Comparison of ENCODE assay signal across 21 mouse cellular contexts in the genomic region with DNA sequence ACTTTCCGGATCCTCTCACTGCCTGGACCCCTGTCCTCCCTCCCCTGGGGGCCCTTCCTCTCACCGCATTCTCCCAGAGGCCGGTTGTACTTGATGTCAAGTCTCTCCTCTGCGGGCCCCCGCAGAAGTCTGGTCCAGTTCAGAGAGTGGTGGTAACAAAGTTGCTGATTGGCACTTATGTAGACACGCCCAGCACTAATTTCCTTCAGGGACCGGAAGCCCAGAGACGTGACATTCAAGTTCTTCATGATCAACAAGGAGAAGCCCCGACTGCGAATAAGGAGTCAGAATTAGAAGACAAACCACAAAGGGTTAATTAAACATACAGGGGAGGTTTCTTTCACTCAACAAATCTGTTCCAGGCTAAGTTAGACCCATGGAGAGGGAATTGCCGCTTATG. TPM values are rescaled to one million over a fixed set of nuclear protein-coding genes. Genes with fewer than 3 reads are reported as not detected.
DNase-seq lines count a peak whose midpoint lies in the region; ATAC-seq and TF ChIP-seq lines count a peak whose summit lies in the region.
"Had no signal": no experiment of that assay in that cellular context is flagged by ENCODE, and none has a peak within 500 bp of the region (broad histone marks: within the 10 kb centered on the region; RNA-seq: fewer than 3 reads in every experiment).

No protein-coding gene starts in this region.

- TF ChIP-seq POLR2A in thymus, adult 2 months (IDR thresholded peaks at IDR 0.05; ENCODE audit: control insufficient read depth, extremely low read depth, insufficient read depth, low read length, poor library complexity): no peak

- H3K27me3 ChIP-seq in thymus, adult 2 months (ENCODE audit: control insufficient read depth, insufficient read depth, low read length): no peaks in the 10 kb centered on the region
- H3K27me3 ChIP-seq in intestine, postnatal 0 days (replicated peaks; ENCODE audit: control insufficient read depth, insufficient read depth, low read length): no peaks in the 10 kb centered on the region

- H3K4me2 ChIP-seq in intestine, postnatal 0 days (replicated peaks; ENCODE audit: low read depth): no peak overlapping the region
- H3K4me2 ChIP-seq: heart, embryonic 11.5 days; hindbrain, embryonic 12.5 days; limb, embryonic 12.5 days; midbrain, embryonic 11.5 days had no signal

- no peak overlapping the region for H3K27ac ChIP-seq in thymus, adult 2 months (ENCODE audit: control insufficient read depth, insufficient read depth, low read length)
- 0 out of 2 replicates have a peak overlapping the region, but pooled peaks have one; percentile 35 for H3K27ac ChIP-seq in intestine, postnatal 0 days (ENCODE audit: low read depth, low read length)
- H3K27ac ChIP-seq: forebrain, embryonic 10.5 days; hindbrain, embryonic 12.5 days; limb, embryonic 12.5 days had no signal

- H3K4me3 ChIP-seq in thymus, adult 2 months (ENCODE audit: control insufficient read depth, insufficient read depth, low read length): peak overlapping the region; percentile 32
- no peak overlapping the region for H3K4me3 ChIP-seq in intestine, postnatal 0 days (ENCODE audit: low read depth, low read length)
- H3K4me3 ChIP-seq: forebrain, embryonic 10.5 days; hindbrain, embryonic 12.5 days; limb, embryonic 12.5 days had no signal

- H3K36me3 ChIP-seq in thymus, adult 2 months (ENCODE audit: control insufficient read depth, insufficient read depth, low read length): no peaks in the 10 kb centered on the region
- peaks cover 66% of the 10 kb centered on the region for H3K36me3 ChIP-seq in intestine, postnatal 0 days (ENCODE audit: control insufficient read depth, insufficient read depth)
- H3K36me3 ChIP-seq: forebrain, embryonic 10.5 days; hindbrain, embryonic 12.5 days had no signal

- H3K9me3 ChIP-seq in intestine, postnatal 0 days (ENCODE audit: control insufficient read depth): no peaks in the 10 kb centered on the region
- H3K9me3 ChIP-seq: forebrain, embryonic 10.5 days; hindbrain, embryonic 12.5 days had no signal

- DNase-seq in thymus, adult 2 months: no peak
- no peak for DNase-seq in thymus, postnatal 36 days
- peak; percentile 37 for DNase-seq in ZHBTc4 (ENCODE audit: low read depth, low spot score)
- DNase-seq in MN1 (ENCODE audit: low spot score): no peak
- no peak for DNase-seq in kidney, postnatal 25 days
- no peak for DNase-seq in kidney, adult 18-20 months
- DNase-seq: adrenal gland, postnatal 25 days; cerebellum, adult 18-20 months; cerebellum, postnatal 25 days; heart, postnatal 10 days; kidney, adult 11 months; kidney, postnatal 10 days; lung, postnatal 10 days; right cerebral cortex, postnatal 25 days; thymus, postnatal 25 days had no signal

- 73% methylated on average over 11 of the region's 11 CpGs for WGBS in thymus, adult 2 months
- WGBS in intestine, postnatal 0 days: 58% methylated on average over 11 of the region's 11 CpGs

- H3K4me1 ChIP-seq in thymus, adult 2 months (replicated peaks; ENCODE audit: control insufficient read depth, insufficient read depth, low read length): peaks cover 9% of the 10 kb centered on the region; the same call in 1 of the 2 replicates
- 0 out of 2 replicates have a peak, but pooled peaks cover 5% of the 10 kb centered on the region for H3K4me1 ChIP-seq in intestine, postnatal 0 days (replicated peaks; ENCODE audit: control insufficient read depth, insufficient read depth, low read length)
- H3K4me1 ChIP-seq: hindbrain, embryonic 12.5 days; limb, embryonic 12.5 days had no signal

- no peak for ATAC-seq in intestine, postnatal 0 days

- H3K9ac ChIP-seq in intestine, postnatal 0 days (ENCODE audit: low read depth, low read length): no peak overlapping the region
- H3K9ac ChIP-seq: hindbrain, embryonic 12.5 days; limb, embryonic 12.5 days had no signal

- no peak for TF ChIP-seq CTCF in thymus, adult 2 months (IDR thresholded peaks at IDR 0.05; ENCODE audit: borderline replicate concordance, control insufficient read depth, extremely low read depth, insufficient read depth, low read length, poor library complexity)
- no peak for TF ChIP-seq CTCF in intestine, postnatal 0 days (IDR thresholded peaks at IDR 0.05; ENCODE audit: low read depth)

RNA-seq across cellular contexts. Expression of gene Erbb3, which starts 11.1 kb away (rescaled TPM):
- 2.8 and 3.3 TPM in 2 replicates for polyA plus RNA-seq in thymus, adult 2 months (2012; rRNA removed)
- 22.3 and 23.8 TPM in 2 replicates for polyA plus RNA-seq in intestine, postnatal 0 days (2015; fragmentation: Nextera tagmentation; extraction: Ambion mirVana)

RNA-seq across cellular contexts. Expression of gene Pa2g4, which starts 12.5 kb away (rescaled TPM):
- polyA plus RNA-seq in thymus, adult 2 months (2012; rRNA removed): 46.8 and 52.9 TPM in 2 replicates
- polyA plus RNA-seq in intestine, postnatal 0 days (2015; fragmentation: Nextera tagmentation; extraction: Ambion mirVana): 65.3 and 66.8 TPM in 2 replicates

RNA-seq across cellular contexts. Expression of gene Rpl41, which starts 29.2 kb away (rescaled TPM):
- polyA plus RNA-seq in thymus, adult 2 months (2012; rRNA removed): 1,821 and 2,108 TPM in 2 replicates
- 2,426 and 2,428 TPM in 2 replicates for polyA plus RNA-seq in intestine, postnatal 0 days (2015; fragmentation: Nextera tagmentation; extraction: Ambion mirVana)

RNA-seq across cellular contexts. Expression of gene Zc3h10, which starts 30.8 kb away (rescaled TPM):
- 25.6 and 27.1 TPM in 2 replicates for polyA plus RNA-seq in thymus, adult 2 months (2012; rRNA removed)
- polyA plus RNA-seq in intestine, postnatal 0 days (2015; fragmentation: Nextera tagmentation; extraction: Ambion mirVana): 10.0 and 10.4 TPM in 2 replicates

RNA-seq across cellular contexts. Expression of gene Rps26, which starts 48.2 kb away (rescaled TPM):
- polyA plus RNA-seq in thymus, adult 2 months (2012; rRNA removed): 988 and 1,135 TPM in 2 replicates
- polyA plus RNA-seq in intestine, postnatal 0 days (2015; fragmentation: Nextera tagmentation; extraction: Ambion mirVana): 519 and 548 TPM in 2 replicates
